Mouse (Mus musculus) embryo, embryonic 11.5 days (tissue): ENCODE measurements around the gene Slc12a6.

Experiments used
- DNase-seq: peaks from one replicate; pipeline ENCODE4 v3.0.0-alpha.2; 2012; ENCODE audit warnings: low read depth, low spot score

Gene Slc12a6

DNA sequence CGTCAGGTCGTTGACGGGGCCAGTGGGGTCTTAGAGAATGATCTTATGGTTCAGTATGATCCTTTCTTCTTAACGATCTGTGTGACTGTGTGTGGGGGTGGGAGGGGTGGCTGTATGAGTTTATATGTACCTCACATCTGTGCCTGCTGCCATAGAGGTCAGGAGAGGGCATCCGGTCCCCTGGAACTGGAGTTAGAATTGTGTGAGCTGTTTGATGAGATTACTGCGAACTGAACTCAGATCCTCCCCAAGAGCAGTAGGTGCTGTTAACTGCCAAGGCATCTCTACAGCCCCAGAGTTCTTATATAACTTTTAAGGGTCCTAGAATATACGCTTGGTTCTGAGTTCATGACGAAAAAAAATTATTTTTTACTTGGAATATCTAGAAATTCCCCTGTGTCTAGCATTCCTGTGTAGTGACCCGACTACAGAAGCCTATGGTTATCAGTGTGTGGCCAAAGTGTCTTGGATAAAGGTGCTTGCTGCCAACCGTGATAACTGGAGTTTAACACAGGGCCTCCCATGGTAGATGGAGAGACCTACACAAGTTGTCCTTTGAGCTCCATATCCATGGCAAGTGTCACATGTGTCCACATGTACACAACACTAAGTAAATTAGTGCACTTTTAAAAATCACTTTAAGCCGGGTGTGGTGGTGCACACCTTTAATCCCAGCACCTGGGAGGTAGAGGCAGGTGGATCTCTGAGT, 62.6 kb downstream of the Slc12a6 start:
- no peak for DNase-seq

DNA sequence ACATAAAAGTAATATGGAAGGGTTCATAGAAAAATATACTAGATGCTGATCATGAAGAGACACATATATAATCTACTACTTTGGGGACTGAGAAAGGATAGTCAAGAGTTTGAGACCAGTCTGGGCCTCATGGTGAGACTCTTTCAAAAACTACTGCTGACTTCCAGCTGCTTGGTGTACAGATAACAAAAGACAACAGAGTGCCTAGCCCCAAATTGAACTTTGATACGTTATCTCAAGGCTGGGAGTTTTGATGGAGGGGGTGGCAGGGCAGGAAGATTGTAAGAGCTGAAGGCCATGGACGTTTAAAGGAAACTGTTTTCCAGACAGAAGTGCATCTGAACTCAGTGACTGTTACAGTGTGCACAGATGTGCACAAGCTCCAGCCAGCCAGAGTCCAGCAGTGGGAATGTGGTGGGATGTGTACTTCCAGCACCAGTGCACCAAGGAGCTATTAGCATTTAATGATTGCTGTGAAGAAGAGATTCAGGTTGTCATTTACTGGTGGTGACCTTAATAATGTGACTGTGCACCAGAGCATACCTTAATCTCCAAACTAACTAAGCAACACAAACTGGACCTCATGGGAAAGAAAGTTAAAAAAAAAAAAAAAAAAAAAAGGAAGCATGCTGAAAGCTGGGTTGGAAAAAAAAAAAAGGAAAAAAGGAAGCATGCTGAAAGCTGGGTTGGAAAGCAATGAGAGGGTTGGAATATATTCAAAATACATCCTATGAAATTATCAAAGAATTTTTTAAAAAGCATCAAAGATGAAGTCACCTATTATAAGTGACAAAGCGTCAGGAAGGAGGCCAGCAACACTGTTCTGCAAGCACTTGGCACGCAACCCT, 66.7 kb downstream of the Slc12a6 start:
- DNase-seq: no peak

DNA sequence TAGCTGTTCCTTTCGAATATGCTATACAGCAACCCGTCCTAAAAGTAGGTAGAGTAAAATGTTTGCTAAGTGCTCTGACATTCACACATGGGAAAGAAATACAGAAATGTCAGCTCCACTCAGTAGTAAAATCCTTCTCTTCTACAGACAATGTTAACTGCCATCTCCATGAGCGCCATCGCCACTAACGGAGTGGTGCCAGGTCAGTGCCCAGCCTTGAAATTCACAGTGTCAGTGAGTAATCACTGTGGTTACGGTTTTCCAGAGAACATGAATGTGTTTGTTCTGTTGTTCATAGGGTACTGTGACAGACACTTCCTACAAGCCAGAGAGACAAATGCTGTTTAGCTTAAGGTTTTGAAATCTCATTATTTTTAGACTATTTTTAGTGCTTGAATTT, 71.6 kb downstream of the Slc12a6 start:
- no peak for DNase-seq

DNA sequence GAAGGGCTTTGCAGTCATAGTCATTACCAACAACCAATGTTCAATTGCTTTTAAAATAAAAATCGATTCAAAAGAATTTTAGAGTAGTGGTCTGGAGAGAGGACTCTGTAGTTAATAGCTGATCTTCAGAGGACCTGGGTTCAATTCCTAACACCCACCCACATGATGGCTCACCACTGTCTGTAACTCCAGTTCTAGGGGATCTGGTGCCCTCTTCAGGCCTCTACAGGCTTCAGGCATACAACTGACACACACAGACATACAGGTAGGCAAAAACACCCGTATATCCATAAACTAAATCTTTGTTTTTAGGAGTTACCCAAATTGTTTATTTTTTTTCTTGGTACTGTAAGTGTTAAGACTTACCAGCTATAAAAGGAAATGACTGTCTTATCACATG, 74.1 kb downstream of the Slc12a6 start:
- no peak for DNase-seq

DNA sequence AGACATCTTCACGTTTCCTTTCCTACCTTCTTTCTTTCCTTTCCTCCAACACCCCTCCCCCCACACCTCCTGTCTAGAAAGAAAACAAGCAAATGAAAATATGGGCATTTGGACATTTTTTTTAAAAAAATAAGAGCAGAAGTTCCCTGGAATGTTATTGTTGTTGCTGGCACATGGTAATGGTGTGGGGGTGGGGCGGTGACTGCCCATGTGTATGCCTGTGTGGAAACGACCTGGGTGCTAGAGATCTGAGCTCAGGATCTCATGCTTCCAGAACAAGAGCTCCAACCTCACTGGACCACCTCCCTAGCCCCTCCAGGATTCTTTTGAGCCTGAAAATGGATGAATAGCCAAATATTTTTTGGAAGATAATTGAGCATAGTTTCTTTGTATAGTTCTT, 75.5 kb downstream of the Slc12a6 start:
- no peak for DNase-seq

DNA sequence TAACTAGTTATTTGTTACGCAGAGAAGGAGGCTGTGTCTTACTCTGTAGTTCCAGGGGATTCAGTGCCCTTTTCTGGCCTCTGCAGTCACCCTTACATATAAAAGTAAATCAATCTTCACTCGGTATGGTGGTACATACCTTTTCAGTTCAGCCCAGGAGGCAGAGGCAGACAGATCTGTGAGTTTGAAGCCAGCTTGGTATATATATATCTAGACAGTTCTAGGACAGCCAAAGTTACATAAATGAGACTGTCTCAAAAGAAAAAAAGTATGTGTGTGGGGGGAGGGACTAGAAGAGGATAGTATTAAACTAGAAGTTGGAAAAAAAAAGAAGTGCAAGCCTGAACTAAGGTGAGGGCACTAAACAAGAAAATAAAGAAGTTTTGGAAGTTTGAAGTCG, 82.6 kb downstream of the Slc12a6 start:
- DNase-seq: no peak

DNA sequence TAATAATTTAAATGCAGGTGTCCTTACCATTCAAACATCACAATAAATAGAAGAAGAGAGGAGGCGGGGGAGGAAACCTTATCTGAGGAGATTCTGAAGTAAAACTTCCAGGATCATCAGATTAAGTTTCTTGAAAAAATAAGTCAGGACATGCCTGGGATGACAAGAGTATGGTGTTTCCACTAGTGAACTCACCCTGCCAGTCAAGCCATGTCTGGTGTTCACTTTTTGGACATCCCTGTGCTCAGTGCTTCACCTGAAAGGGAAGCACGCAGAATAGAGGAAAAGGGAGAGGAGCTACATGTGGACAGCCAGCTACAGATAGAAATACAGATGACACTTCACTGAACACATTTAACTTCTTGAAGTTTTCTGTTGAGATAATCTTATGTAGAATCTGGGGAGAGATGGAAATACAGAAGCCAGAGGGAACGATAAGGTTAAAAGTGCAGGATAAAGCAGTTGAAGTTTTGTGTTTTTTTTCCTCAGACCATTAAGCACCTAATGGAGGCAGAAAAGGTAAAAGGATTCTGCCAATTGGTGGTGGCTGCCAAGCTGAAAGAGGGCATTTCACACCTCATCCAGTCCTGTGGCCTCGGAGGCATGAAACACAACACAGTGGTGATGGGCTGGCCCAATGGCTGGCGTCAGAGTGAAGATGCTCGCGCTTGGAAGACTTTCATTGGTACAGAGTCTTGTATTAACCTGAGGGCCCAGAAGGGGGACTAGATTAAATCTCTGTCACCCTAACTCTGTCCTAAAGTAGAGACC, 88.2 kb downstream of the Slc12a6 start:
- DNase-seq: no peak

DNA sequence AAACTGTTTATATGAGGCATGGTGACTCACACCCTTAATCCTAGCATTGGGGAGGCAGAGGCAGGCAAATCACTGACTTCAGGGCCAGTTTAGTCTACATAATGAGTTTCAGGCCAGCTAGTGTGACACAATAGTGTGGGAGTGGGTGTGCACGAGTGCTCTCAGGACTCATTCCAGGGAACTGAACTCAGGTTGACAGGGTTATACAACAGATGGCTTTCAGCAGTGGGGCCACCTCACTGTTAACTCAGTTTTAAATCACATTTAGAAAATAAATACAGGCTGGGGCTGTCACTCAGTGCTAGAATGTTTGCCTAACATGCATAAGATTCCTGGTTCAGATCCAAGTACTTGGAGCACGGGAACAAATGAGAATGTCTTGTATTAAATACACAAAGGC, 94.0 kb downstream of the Slc12a6 start:
- no peak for DNase-seq

DNA sequence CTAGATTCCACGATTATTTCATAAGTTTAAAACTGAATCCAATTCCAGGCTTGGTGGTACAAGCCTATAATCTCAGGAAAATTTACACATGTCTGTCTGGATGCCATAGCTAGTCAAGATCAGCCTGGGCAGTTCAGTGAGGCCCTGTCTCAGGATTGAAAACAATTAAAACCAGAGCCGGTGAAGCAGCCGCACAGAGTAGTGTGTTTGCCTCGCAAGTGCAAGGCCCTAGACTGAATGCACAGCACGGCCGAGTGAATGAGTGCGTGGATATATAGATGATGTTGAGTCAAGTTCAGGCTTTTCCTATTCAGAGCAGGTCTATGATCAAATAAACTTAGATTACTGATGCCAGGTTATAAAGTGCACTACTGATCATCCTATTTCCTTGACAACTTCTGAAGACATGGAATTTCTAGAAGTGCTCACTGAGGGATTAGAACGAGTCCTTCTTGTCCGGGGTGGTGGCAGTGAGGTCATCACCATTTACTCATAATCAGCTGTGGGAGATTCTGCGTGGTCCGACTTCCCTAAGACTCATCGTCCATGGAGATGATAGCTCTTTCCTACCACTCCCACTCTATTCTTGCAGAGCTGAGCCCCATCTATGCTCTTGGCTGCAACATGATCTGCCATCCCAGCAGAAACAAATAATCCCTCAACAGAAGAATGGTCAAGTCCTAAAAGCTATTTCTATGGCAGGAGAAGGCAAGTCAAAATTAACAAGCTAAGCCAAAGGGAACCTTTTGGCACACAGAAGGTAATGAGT, 94.6 kb downstream of the Slc12a6 start:
- no peak for DNase-seq

DNA sequence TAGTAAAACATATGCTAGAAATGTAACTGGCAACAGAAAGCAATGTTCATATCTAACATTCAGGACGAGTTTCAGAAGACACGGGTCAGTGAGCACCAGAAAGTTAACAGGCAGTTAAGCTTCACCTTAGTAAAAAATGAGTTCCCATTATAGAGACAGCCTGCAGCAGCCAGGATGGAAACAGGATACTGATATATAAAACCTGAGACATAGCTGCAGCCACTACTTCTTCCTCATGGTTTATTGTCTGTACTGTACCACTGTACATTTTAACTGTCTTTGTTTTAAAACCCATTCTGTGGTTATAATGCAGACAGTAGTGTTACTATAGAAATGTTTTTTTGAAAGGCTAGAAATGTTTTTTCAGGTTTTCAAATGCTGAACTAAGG, 95.2 kb downstream of the Slc12a6 start:
- DNase-seq: no peak

DNA sequence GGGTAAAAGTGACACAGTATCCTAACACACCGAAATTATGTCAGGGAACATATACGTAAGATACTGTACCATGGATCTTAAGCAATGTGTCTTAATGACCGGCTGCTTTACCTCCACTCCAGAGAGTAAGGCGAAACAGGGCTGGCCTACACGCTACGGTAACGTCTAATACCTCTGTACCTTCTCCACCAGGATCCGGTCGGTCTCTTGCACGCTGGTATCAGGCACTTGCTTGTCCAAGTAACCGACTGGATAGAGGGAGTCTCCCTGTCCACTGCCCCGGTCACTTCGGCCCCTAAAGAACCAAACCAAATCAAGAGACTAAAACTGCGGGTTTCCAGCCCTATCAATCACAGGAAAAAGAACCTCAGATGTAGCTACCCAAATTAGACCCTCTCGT, 101.6 kb downstream of the Slc12a6 start:
- no peak for DNase-seq

DNA sequence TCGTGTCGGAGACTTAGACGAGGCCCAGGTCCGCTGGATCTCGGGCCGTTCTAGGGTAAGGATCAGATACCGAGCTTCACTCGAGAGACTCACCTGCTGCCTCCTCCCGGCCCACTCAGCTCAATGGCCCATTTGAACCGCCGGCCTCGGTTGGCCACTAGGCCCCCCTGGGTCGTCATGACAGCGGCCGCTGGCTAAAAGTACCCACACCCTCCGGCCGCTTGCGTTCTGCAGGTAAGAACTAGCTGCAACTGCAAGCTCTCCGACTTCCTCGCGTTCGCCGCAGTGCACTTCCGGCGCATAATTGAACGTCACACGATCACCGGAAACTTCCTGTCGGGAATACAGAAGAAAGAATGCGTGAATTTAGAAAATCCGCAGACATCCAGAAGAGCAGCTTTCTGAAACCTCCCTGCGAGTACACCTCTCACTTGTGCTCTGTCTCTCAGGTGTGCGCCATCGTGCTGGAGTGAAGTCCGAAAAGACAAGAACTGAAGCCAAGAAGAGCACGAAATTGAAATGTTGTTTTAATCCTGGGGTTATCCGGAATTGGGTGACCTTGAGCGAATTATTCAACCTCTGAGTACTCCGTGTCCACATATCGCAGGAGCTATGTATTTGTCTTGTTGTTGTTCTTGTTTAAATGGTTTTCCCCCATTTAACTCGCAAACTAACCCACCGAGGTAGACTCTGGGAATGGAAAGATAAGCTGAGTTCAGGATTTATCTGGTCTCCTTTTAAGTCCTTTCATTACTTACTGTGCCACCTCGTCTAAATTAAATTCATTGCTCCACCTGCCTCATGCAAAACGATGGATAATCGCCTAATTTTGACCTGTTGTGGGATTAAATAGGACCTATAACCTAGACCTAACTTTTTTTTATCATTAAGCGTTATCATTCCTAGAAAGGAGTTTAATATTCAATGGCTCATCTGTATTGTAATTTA, 102.4 kb downstream of the Slc12a6 start, which contains the start of gene Emc4:
Gene Emc4 (minus strand): TSS at position 302 of the 948 bp plus-strand sequence.
- DNase-seq: peak; percentile 83

DNA sequence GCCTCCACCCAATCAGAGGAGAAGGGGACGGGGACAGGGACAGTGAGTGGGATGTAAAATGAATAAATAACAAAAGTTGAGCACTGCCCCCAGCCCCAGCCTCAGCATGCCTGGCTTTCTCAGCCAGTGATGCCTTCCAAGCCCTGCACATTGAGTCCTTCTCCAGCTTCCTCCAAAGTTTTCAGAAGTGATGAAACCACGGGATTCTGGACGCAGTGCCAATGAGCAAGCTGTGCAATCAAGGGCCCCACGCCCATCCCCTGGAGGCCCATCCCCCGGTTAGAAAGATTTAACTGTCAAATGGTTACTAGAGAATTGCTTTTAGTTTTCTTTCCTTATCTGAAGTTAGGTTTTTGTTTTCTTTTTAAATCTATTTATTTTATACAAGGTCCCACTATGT, 104.3 kb downstream of the Slc12a6 start:
- no peak for DNase-seq

DNA sequence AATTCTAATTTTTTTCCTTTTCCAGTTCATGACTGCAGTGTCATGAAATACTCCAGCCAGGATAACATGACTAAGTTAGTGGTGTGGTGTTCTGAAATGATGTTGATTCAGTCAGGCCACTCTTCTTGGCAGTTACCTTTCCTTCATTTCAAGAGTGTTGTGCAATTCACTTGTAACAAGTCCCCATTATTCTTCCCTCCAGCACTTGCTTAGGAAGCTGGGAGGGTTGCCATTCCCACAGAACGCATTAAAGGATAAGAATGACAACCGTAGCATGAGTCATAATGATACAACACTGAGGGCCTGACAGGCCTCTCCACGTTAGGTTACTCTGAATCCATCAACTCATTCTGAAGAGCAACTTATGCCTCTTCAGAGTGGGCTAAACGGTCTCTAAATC, 107.5 kb downstream of the Slc12a6 start:
- no peak for DNase-seq

DNA sequence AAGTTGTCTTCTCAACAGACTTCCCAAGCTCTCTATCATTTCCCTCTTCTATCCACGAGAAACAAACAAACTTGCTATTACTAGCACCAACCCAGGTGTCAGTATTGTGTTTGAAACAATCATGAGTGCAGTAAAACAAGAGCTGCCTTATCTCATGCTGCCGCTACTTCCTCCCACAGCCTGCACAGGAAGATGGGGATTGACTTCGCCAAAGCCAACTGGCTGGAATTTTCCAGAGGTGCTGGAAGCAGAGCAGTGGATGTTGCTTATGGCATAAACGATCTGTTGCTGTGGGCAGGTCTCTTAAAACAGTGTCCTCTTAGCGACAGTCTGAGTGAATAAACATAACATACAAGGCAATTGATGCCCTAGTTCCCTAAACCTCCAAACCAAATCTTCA, 109.0 kb downstream of the Slc12a6 start:
- DNase-seq: no peak

DNA sequence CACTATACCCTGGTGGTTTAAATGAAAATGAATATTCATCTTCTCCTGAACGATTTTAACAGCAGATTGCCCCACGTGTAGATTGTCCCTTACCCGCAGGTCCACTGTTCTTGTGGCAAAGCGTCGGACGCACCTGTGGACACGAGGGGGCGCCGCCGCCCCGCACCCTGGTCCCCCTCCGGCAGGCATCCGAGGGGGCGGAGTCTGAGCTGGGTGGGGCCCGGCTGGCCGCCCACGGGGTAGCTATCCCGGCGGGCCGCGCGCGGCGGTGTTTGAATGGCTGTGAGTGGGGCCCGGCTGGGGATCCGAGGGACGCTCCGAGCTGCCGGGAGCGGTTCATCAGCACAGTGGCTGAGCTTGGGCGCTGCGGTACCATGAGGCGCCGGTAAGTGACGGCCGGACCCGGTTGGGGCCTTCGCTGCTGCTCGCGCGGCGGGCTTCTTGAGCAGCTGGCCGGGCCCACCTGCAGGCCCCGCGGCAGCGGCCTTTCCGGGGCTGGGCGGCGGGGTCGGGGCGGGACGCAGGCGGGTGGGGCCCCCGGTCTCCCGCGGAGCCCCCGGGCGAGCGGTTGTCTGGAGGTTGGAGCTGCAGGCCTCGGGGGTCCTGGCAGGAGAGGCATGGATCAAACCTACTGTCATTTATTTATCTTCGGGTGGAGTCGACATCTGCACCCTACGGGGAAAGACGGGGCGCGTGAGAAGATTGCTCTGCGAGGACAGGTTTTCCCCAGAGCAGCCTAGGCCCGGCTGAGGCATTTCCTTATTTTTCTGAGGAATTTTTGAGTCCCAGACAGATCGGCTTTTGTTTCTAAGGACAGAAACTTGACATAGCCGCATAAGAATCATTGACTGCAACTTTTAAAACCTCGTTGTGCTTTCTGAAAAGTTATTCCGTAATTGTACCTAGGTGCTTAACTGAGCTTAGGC, 113.6 kb downstream of the Slc12a6 start, which contains the start of gene Katnbl1:
Gene Katnbl1 (plus strand): TSS at position 239 of the 926 bp plus-strand sequence.
- peak; percentile 89 for DNase-seq

DNA sequence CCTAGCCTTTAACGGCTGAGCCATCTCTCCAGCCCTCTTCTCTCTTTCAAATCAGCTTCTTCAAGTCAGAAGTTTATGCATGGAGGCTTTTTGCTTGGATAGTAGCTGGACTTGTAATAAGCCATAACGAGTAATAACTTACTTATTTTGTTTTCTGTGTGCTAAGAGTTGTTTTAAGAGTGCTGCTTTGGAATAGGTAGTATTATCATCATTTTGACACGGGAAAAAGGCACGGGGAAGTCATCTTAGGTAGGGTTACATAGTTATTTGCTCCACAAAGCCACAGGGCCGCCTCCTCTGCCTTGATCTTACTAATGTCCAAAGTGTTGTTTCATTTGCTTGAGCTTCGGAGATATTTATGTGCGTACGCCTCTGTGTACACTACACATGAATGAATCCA, 114.5 kb downstream of the Slc12a6 start:
- DNase-seq: no peak

DNA sequence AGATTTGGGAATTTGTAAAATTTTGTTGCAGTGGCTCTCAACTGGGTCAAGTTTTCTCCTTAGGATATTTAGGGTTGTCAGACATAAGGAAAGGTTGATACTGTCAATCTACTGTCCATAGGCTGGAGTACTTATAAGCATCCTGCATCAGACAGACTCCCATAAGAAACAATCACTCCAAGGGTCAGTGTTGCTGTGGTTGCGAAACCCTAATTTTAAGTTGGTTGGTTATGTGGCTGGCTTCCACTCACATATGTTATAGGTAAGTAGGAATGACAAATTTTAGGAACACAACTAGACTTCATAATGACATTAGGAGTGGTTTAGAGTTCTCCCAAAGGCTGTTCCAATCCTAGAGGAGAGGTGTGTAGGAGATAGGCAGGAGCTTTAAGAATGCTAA, 115.6 kb downstream of the Slc12a6 start:
- DNase-seq: no peak

DNA sequence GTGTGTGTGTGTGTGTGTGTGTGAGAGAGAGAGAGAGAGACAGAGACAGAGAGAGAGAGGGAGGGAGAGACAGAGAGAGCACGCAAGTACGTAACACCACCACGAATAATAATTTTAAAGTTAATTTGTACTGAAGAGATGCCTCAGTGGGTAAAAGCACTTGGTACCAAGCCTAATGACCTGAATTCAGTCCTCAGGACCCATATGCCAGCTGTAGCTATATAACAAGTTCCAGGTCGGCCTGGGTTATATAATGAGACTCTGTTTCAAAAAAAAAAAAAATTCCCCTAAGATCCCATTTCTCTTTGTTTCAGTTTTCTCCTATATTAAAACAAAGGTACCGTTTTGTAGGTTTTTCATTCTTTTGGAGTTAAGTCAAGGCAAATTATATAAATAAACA, 125.2 kb downstream of the Slc12a6 start:
- no peak for DNase-seq
